Mouse (Mus musculus) megakaryocyte progenitor cell, adult 5-6 weeks (primary cell): Measurements from ENCODE around the gene G6pc2. TPM values are rescaled to one million over a fixed set of nuclear protein-coding genes. Genes with fewer than 3 reads are reported as not detected.
A peak's percentile ranks its signal among the peaks of the same experiment; 100 is the strongest.

Experiments
- ATAC-seq: replicated peaks from 2 replicates; pipeline ENCODE4 v1.8.0; 2016; ENCODE audit warnings: mild to moderate bottlenecking, moderate TSS enrichment, inconsistent platforms; ENCODE audit not compliant: poor library complexity
- total RNA-seq, 2 experiments: library from RNA; stranded (forward) in 1 of 2; stranded (reverse) in 1 of 2; fragments of 157-497, 149-512 nt in 1 of 2; fragments of 200-1000 nt in 1 of 2; gene quantifications; 2 replicates each; pipeline versions ENCODE4 v1.2.3 to v1.2.4; 2015 to 2017

G6pc2 gene
- total RNA-seq, 2 experiments from 2014 or later: not detected

- ATAC-seq: no peak
Observed at GRCm38 (mm10) chr2:69234976-69235678, 24.3 kb downstream of the G6pc2 start.

GRCm38 (mm10) chr2:69239315-69239714, 28.4 kb downstream of the G6pc2 start:
- no peak for ATAC-seq

- ATAC-seq: no peak
Observed at GRCm38 (mm10) chr2:69244924-69245323, 34.1 kb downstream of the G6pc2 start.

GRCm38 (mm10) chr2:69247081-69247480, 36.2 kb downstream of the G6pc2 start:
- no peak for ATAC-seq

GRCm38 (mm10) chr2:69248221-69248755, 37.4 kb downstream of the G6pc2 start:
- no peak for ATAC-seq

- ATAC-seq: no peak
Observed at GRCm38 (mm10) chr2:69264069-69264618, 53.3 kb downstream of the G6pc2 start.

- peak; percentile 80 for ATAC-seq
Observed at GRCm38 (mm10) chr2:69275875-69276274, 65.0 kb downstream of the G6pc2 start.

Other genes starting within 250 kb of the G6pc2 start
- gene Nostrin, start 75.3 kb upstream of the G6pc2 start, total RNA-seq (2015): 4.4 and 5.4 TPM in 2 replicates
- 6.6 and 8.5 TPM in 2 replicates for gene Nostrin, start 75.3 kb upstream of the G6pc2 start, total RNA-seq (2017)
- gene Spc25, start 4.9 kb upstream of the G6pc2 start, total RNA-seq (2015): 79.1 and 83.7 TPM in 2 replicates
- gene Spc25, start 4.9 kb upstream of the G6pc2 start, total RNA-seq (2017): 98.5 and 109 TPM in 2 replicates
- gene Abcb11, start 131.5 kb downstream of the G6pc2 start, total RNA-seq (2015): not detected in 2 replicates
- not detected in 2 replicates for gene Abcb11, start 131.5 kb downstream of the G6pc2 start, total RNA-seq (2017)
- gene Dhrs9, start 169.4 kb downstream of the G6pc2 start, total RNA-seq (2015): 0.69 and 1.3 TPM in 2 replicates
- 0.58 and 1.2 TPM in 2 replicates for gene Dhrs9, start 169.4 kb downstream of the G6pc2 start, total RNA-seq (2017)